Mouse (Mus musculus): ENCODE results near the gene Mov10l1. TPM values are rescaled to one million over a fixed set of nuclear protein-coding genes. Genes with fewer than 3 reads are reported as not detected.

Mov10l1 gene
- total and polyA plus RNA-seq, 2 experiments: not detected

GRCm38 (mm10) chr15:89090662-89091061 lies 108.0 kb downstream of the Mov10l1 start:
- Histone ChIP-seq H3K79me2 (ENCODE audit: control insufficient read depth, insufficient read depth, low read length) (peaks cover 6% of the 10 kb centered on the region; the same call in 1 of the 2 replicates), H3K27ac (replicated peaks; ENCODE audit: insufficient read depth, low read depth, low read length) (peak overlapping the region; percentile 95), H3K4me1 (ENCODE audit: control insufficient read depth, insufficient read depth, low read length) (peaks cover 13% of the 10 kb centered on the region), H3K4me3 (ENCODE audit: insufficient read depth, low read depth, low read length) (no peak overlapping the region), H3K9ac (ENCODE audit: low read depth, low read length) (no peak overlapping the region), H3K27me3 (ENCODE audit: control insufficient read depth, insufficient read depth, low read length) (no peaks in the 10 kb centered on the region), H3K36me3 (ENCODE audit: control insufficient read depth, insufficient read depth, low read length) (peaks cover 27% of the 10 kb centered on the region)
- DNase-seq (ENCODE audit: extremely low read depth, low read depth, low spot score): no peak
- TF ChIP-seq POLR2A (IDR thresholded peaks at IDR 0.05; ENCODE audit: extremely low read depth, insufficient read depth, low read length) (no peak), CTCF (IDR thresholded peaks at IDR 0.05; ENCODE audit: low read depth, low read length) (no peak)
- WGBS: 94% methylated on average over 4 of the region's 4 CpGs

GRCm38 (mm10) chr15:89092181-89092580 lies 109.5 kb downstream of the Mov10l1 start:
- no peak for DNase-seq (ENCODE audit: extremely low read depth, low read depth, low spot score)
- H3K4me1 ChIP-seq (ENCODE audit: control insufficient read depth, insufficient read depth, low read length): peaks cover 4% of the 10 kb centered on the region
- WGBS: 81% methylated on average over 5 of the region's 5 CpGs
- no peak overlapping the region for H3K4me3 ChIP-seq (ENCODE audit: insufficient read depth, low read depth, low read length)
- no peaks in the 10 kb centered on the region for H3K27me3 ChIP-seq (ENCODE audit: control insufficient read depth, insufficient read depth, low read length)
- peaks cover 40% of the 10 kb centered on the region for H3K36me3 ChIP-seq (ENCODE audit: control insufficient read depth, insufficient read depth, low read length)
- TF ChIP-seq POLR2A (IDR thresholded peaks at IDR 0.05; ENCODE audit: extremely low read depth, insufficient read depth, low read length) (no peak), CTCF (IDR thresholded peaks at IDR 0.05; ENCODE audit: low read depth, low read length) (no peak)
- no peak overlapping the region for H3K27ac ChIP-seq (replicated peaks; ENCODE audit: insufficient read depth, low read depth, low read length)
- H3K9ac ChIP-seq (ENCODE audit: low read depth, low read length): no peak overlapping the region
- peaks cover 6% of the 10 kb centered on the region; the same call in 1 of the 2 replicates for H3K79me2 ChIP-seq (ENCODE audit: control insufficient read depth, insufficient read depth, low read length)

- no peak overlapping the region for H3K4me3 ChIP-seq (ENCODE audit: insufficient read depth, low read depth, low read length)
Observed at GRCm38 (mm10) chr15:89097450-89097849, 114.7 kb downstream of the Mov10l1 start.

GRCm38 (mm10) chr15:89098616-89099015 lies 115.9 kb downstream of the Mov10l1 start:
- H3K9ac ChIP-seq (ENCODE audit: low read depth, low read length): no peak overlapping the region
- no peaks in the 10 kb centered on the region for H3K27me3 ChIP-seq (ENCODE audit: control insufficient read depth, insufficient read depth, low read length)
- no peaks in the 10 kb centered on the region for H3K79me2 ChIP-seq (ENCODE audit: control insufficient read depth, insufficient read depth, low read length)
- 90% methylated on average over 7 of the region's 7 CpGs for WGBS
- H3K27ac ChIP-seq (replicated peaks; ENCODE audit: insufficient read depth, low read depth, low read length): no peak overlapping the region
- no peak overlapping the region for H3K4me3 ChIP-seq (ENCODE audit: insufficient read depth, low read depth, low read length)
- peaks cover 58% of the 10 kb centered on the region for H3K36me3 ChIP-seq (ENCODE audit: control insufficient read depth, insufficient read depth, low read length)
- H3K4me1 ChIP-seq (ENCODE audit: control insufficient read depth, insufficient read depth, low read length): no peaks in the 10 kb centered on the region
- no peak for TF ChIP-seq POLR2A (IDR thresholded peaks at IDR 0.05; ENCODE audit: extremely low read depth, insufficient read depth, low read length)
- TF ChIP-seq CTCF (IDR thresholded peaks at IDR 0.05; ENCODE audit: low read depth, low read length): no peak
- no peak for DNase-seq (ENCODE audit: extremely low read depth, low read depth, low spot score)

More at GRCm38 (mm10) chr15:89097450-89097849, 114.7 kb downstream of the Mov10l1 start:
- H3K36me3 ChIP-seq (ENCODE audit: control insufficient read depth, insufficient read depth, low read length): peaks cover 66% of the 10 kb centered on the region
- no peaks in the 10 kb centered on the region for H3K27me3 ChIP-seq (ENCODE audit: control insufficient read depth, insufficient read depth, low read length)
- no peak overlapping the region for H3K27ac ChIP-seq (replicated peaks; ENCODE audit: insufficient read depth, low read depth, low read length)
- 92% methylated on average over 5 of the region's 5 CpGs for WGBS
- no peak overlapping the region for H3K9ac ChIP-seq (ENCODE audit: low read depth, low read length)
- no peaks in the 10 kb centered on the region for H3K79me2 ChIP-seq (ENCODE audit: control insufficient read depth, insufficient read depth, low read length)
- H3K4me1 ChIP-seq (ENCODE audit: control insufficient read depth, insufficient read depth, low read length): no peaks in the 10 kb centered on the region
- TF ChIP-seq POLR2A (IDR thresholded peaks at IDR 0.05; ENCODE audit: extremely low read depth, insufficient read depth, low read length): no peak
- TF ChIP-seq CTCF (IDR thresholded peaks at IDR 0.05; ENCODE audit: low read depth, low read length): no peak
- DNase-seq (ENCODE audit: extremely low read depth, low read depth, low spot score): no peak

- peaks cover 42% of the 10 kb centered on the region for H3K36me3 ChIP-seq (ENCODE audit: control insufficient read depth, insufficient read depth, low read length)
- H3K27me3 ChIP-seq (ENCODE audit: control insufficient read depth, insufficient read depth, low read length): no peaks in the 10 kb centered on the region
- no peaks in the 10 kb centered on the region for H3K4me1 ChIP-seq (ENCODE audit: control insufficient read depth, insufficient read depth, low read length)
- H3K9ac ChIP-seq (ENCODE audit: low read depth, low read length): no peak overlapping the region
- H3K4me3 ChIP-seq (ENCODE audit: insufficient read depth, low read depth, low read length): no peak overlapping the region
- no peaks in the 10 kb centered on the region for H3K79me2 ChIP-seq (ENCODE audit: control insufficient read depth, insufficient read depth, low read length)
- 89% methylated on average over 12 of the region's 12 CpGs for WGBS
- no peak for DNase-seq (ENCODE audit: extremely low read depth, low read depth, low spot score)
- H3K27ac ChIP-seq (replicated peaks; ENCODE audit: insufficient read depth, low read depth, low read length): no peak overlapping the region
- TF ChIP-seq POLR2A (IDR thresholded peaks at IDR 0.05; ENCODE audit: extremely low read depth, insufficient read depth, low read length): 0 out of 2 replicates have a peak, but pooled peaks have one; percentile 5
- no peak for TF ChIP-seq CTCF (IDR thresholded peaks at IDR 0.05; ENCODE audit: low read depth, low read length)
Observed at GRCm38 (mm10) chr15:89100823-89101222, 118.1 kb downstream of the Mov10l1 start.

- no peaks in the 10 kb centered on the region for H3K4me1 ChIP-seq (ENCODE audit: control insufficient read depth, insufficient read depth, low read length)
- H3K27ac ChIP-seq (replicated peaks; ENCODE audit: insufficient read depth, low read depth, low read length): no peak overlapping the region
- no peaks in the 10 kb centered on the region for H3K27me3 ChIP-seq (ENCODE audit: control insufficient read depth, insufficient read depth, low read length)
- WGBS: 67% methylated on average over 5 of the region's 5 CpGs
- no peaks in the 10 kb centered on the region for H3K79me2 ChIP-seq (ENCODE audit: control insufficient read depth, insufficient read depth, low read length)
- no peak for DNase-seq (ENCODE audit: extremely low read depth, low read depth, low spot score)
- no peak overlapping the region for H3K4me3 ChIP-seq (ENCODE audit: insufficient read depth, low read depth, low read length)
- TF ChIP-seq CTCF (IDR thresholded peaks at IDR 0.05; ENCODE audit: low read depth, low read length) (no peak), POLR2A (IDR thresholded peaks at IDR 0.05; ENCODE audit: extremely low read depth, insufficient read depth, low read length) (no peak)
- peaks cover 27% of the 10 kb centered on the region for H3K36me3 ChIP-seq (ENCODE audit: control insufficient read depth, insufficient read depth, low read length)
- no peak overlapping the region for H3K9ac ChIP-seq (ENCODE audit: low read depth, low read length)
Observed at GRCm38 (mm10) chr15:89102646-89103045, 119.9 kb downstream of the Mov10l1 start.

Data from liver, adult 2 months (tissue).